Mouse (Mus musculus): ENCODE measurements around the gene Eln. TPM values are rescaled to one million over a fixed set of nuclear protein-coding genes. Genes with fewer than 3 reads are reported as not detected.
A peak's percentile ranks its signal among the peaks of the same experiment; 100 is the strongest.

Gene Eln
- total RNA-seq, 2 experiments from 2014 or later, result 199 to 219 TPM

DNA sequence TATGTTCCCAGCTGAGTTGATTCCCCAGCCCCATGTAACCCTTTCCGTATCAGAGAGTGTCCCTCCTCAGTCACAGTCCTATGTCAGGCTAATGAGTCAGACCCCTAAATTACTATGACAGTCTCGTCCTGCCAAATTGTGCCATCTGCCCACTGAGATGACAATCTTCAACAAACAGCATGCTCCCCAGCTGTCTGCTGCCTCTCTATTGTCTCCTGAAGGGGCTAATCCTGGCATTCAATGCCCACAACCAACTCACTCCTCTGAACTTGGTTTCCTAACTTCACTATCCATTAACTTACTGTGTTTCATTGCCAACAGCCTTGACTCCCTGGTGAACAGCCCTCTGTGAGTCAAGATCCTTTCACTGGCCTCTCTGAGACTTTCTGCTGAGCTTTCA lies 62.7 kb downstream of the Eln start:
- no peak for DNase-seq

DNA sequence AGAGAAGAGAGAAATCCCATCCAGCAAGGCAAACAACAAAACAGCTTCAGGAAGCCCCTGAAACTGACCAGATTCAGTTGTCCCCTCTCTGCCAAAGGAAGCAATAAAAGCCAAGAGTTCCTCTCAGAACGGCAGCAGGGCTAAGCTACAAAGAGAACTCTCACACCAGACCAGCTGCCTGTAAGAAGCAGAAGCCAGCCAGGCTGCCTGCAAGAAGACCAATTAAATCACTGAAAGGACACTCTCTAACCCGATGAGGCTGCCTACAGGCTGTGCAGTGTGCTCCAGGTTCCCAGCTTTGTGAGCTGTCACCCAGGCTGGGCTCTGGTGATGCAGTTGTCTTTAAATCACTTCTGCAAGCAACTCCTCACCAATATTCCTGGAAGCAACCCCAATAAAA lies 63.3 kb downstream of the Eln start:
- no peak for DNase-seq

- no peak for DNase-seq
Observed at GRCm38 (mm10) chr5:134680238-134680637, 66.9 kb downstream of the Eln start.

DNA sequence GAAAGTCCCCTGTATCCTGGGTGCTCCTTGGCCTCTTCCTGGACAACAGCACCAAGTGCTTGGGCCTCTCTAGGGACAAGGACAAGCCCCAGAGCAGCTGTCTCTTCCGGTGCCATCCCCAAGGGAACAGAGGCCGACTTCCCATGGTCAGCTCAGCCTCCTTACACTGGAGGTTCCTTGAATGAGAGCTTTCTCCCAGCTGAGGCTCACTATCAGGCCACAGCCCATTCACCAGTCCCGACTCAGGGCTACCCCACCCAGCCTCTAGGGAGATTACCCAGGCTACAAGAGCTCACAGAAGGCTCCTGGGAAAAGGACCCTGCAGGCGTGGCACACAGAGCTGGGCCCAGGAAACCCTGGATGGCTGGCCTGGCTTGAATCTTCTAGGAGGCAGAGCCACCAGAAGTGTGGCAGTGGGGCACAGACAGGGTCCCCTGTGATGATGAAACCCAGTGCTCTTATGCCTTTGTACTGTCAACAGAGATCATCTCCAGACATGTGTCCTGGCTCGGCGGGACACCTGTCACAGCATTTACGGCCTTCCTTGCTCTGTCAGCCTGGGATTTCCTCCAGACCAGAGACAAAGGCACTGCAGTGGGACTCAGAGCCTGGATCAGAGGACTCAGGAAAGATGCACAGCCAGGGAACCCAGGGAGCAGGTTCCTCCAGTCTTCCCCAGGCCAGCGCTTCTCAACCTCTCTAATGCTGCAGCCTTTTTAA lies 68.1 kb downstream of the Eln start:
- no peak for DNase-seq

DNA sequence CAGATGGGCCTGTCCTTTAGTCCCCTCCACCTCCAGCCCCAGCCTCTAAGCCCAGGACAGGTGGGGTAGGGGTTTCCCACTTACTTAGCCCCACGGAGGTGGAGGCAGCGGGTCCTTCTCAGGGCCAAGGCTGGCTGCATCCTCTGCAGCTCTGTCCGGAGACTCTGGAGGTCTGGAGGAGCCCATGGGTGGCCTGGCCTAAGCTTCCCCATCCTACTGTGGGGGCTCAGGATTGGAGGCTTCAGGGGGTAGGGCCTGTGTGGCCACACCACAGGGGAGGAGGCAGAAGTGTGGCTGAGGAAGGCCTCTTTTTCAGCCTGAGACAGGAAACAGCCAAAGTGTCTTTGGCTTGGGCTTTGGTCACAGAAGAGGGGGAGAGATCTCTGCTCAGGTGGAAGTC lies 69.1 kb downstream of the Eln start:
- peak; percentile 46 for DNase-seq

DNA sequence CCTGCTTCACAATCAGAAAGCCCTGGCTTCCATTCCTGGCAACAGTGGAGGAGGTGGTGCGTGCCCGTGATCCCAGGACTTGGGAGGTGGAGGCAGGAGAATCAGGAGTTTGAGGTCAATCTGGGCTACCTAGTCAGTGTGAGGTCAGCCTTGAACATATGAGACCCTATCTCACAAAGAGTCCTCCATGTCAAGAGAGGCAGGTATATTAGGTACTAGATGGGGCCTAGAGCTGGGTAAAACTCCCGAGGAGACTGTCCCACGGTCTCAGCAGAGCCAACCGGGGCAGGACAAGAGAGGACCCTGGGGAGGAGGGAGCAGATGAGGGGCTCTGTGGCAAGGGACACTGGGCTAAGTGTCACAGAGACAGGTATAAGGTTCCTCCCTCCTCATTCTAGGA lies 69.6 kb downstream of the Eln start:
- no peak for DNase-seq

DNA sequence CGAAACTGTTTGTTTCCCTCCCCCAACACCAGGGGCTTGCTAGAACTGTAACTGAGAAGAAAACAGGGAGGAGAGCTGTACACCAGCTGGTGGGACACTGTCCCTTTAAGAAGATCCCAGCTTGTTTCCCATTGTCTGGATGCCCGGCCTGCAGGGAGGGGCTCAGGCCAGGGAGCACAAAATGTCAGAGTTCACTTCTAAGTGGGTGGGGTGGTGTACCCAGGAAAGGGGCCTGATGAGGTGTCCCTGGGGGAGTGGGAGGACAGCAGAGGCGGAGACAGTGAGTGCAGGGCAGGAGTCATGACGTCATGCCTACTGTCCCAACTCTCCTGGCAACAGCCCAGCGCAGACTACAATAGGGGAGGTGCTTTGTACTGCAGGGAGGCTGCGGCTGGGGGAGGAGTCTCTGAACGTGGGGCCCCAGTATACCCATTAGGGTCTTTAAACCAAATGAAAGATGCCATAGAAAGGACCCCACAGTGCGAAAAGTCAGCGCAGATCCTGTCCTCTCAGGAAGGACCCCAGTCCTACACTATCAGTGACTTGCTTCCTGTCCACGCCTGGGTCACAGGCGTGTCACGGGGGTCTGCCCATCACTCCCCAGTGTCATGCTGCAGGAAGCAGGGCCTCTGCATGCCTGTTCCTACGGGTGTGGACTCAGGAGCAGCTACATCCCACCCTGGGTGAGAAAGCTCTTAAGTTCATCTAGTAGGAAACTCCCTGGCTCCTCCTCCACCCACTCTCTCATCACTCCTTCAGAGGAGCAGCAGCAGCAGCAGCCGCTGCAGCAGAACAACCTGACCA lies 71.0 kb downstream of the Eln start:
- DNase-seq, result peak; percentile 75

GRCm38 (mm10) chr5:134674977-134675376 lies 72.1 kb downstream of the Eln start:
- DNase-seq, result no peak

DNA sequence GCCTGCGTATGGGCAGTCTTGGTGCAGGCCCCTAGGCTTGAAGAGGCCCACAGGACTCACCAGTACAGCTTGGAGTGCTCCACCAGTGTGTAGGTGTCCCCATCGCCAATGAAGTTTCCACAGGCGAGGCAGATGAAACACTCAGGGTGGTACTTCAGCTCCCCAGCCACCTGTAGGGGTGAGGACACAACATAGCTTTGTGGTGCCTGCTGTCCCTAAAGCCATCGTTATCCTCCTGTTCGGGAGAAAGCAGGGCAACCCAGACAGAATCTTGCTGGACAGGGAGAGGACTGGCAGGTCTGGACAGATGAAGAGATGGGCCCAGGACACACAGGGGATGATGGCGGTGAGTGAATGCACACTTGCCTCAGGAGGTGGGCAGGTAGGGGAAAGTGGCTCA lies 74.5 kb downstream of the Eln start:
- DNase-seq, result no peak

DNA sequence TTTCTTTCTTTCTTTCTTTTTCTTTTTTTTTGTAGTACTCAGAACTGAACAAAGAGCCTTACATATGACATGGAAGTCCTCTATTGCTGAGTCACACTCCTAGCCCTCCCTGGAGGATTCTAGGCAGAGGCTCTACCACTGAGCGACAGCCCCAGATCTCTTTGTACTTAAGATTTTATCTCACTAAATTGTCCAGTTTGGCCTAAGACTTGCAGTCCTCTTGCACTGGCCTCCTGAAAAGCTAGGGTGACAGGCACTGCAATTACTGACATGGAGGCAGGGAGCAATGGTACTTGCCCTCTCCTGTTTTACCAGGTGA lies 75.0 kb downstream of the Eln start:
- no peak for DNase-seq

DNA sequence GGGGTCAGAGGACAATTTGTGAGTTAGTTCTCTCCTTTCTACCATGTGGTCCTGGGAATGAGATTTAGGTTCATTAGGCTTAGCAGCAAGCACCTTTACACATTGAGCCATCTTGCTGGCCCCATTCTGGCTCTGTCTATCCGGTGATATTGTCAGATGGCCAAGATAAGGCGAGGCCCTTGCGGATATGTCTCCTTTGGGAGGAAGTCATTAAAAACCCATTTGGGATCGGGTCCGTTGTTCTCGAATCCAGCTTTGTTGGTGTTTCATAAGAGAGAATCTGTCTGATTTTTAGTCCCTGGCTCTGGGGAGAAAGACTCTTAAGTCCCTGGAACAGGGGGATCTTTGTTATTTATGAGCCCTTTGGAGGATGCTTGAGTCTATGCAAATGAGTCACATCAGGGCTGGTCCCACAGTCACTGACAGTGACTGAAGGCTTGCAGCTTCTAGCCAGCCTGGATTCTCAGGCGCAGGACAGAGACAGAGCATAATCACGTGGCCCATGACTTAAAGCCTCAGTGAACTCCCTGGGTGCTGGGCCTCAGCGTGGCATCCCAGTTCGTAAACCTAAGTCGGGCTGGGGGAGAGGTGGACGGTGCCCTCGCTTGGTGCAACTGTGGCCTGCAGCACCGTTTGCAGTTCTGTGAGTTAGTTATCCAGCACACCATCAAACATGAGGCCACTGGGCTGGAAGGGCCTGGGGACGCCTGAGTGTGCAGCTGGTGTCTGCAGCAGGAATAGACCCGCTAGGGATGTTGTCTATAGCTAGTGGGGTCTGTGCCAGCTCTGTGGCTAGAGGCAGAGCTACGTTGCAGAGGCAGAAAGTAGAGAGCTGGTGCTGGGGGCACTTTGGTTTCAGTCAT lies 75.6 kb downstream of the Eln start:
- no peak for DNase-seq

- no peak for DNase-seq
Observed at GRCm38 (mm10) chr5:134669001-134669708, 78.0 kb downstream of the Eln start.

- DNase-seq, result peak; percentile 51
Observed at GRCm38 (mm10) chr5:134668495-134668894, 78.6 kb downstream of the Eln start.

GRCm38 (mm10) chr5:134656708-134657107 lies 90.4 kb downstream of the Eln start:
- no peak for DNase-seq

Other genes starting within 250 kb of the Eln start
- gene Clip2, start 194.9 kb downstream of the Eln start, total RNA-seq (2021), result 10 to 100 TPM; 10.1 to 12.8 TPM
- gene Syna, start 187.2 kb downstream of the Eln start, total RNA-seq (2021), result under 1 TPM; 0.14 to 0.16 TPM
- gene Rfc2, start 166.0 kb downstream of the Eln start, total RNA-seq (2021), result 10 to 100 TPM; 18.8 to 25.7 TPM
- gene Lat2, start 132.3 kb downstream of the Eln start, total RNA-seq (2021), result 1 to 10 TPM; 1.8 to 3.2 TPM
- gene Eif4h, start 107.8 kb downstream of the Eln start, total RNA-seq (2021), result 100 to 1,000 TPM; 151 to 159 TPM
- gene Limk1, start 58.7 kb downstream of the Eln start, total RNA-seq (2021), result 10 to 100 TPM in 1 of 2 experiments, 1 to 10 TPM in 1; 8.4 to 11.4 TPM
- gene Tmem270, start 159.4 kb upstream of the Eln start, total RNA-seq (2021), result not detected
- gene Cldn13, start 168.2 kb upstream of the Eln start, total RNA-seq (2021), result under 1 TPM in 1 of 2 experiments, not detected in 1; 0.84 TPM
- 1 to 10 TPM; 7.4 to 8.6 TPM for gene Mettl27, start 185.0 kb upstream of the Eln start, total RNA-seq (2021)
- not detected for gene Cldn4, start 199.6 kb upstream of the Eln start, total RNA-seq (2021)
- not detected for gene Cldn3, start 238.9 kb upstream of the Eln start, total RNA-seq (2021)

Measured in gastrocnemius, postnatal 10 days (tissue).